Mouse (Mus musculus) intestine, postnatal 0 days (tissue): ENCODE data around the gene Rexo1. TPM values are rescaled to one million over a fixed set of nuclear protein-coding genes. Genes with fewer than 3 reads are reported as not detected.

Experiments
- ATAC-seq: fragments of 200-750 bp; cut with Nextera tagmentation; 2 replicates; pipeline ENCODE4 v1.8.0; 2017; ENCODE audit warnings: mild to moderate bottlenecking, moderate TSS enrichment, moderate library complexity
- H3K27ac ChIP-seq: fragments of 300-500 bp; sonication (generic); 2 replicates; pipeline ENCODE4 v1.5.1; 2014; ENCODE audit warnings: mild to moderate bottlenecking, low read depth, low read length, moderate library complexity
- H3K27me3 ChIP-seq: fragments of 300-500 bp; sonication (generic); replicated peaks from 2 replicates; pipeline ENCODE4 v1.6.1; 2014; ENCODE audit warnings: low read length, mixed read lengths; ENCODE audit not compliant: control insufficient read depth, insufficient read depth
- H3K36me3 ChIP-seq: fragments of 300-500 bp; sonication (generic); 2 replicates; pipeline ENCODE4 v1.6.1; 2014; ENCODE audit warnings: mild to moderate bottlenecking, moderate library complexity; ENCODE audit not compliant: control insufficient read depth, insufficient read depth
- H3K4me1 ChIP-seq: fragments of 300-500 bp; sonication (generic); replicated peaks from 2 replicates; pipeline ENCODE4 v1.6.1; 2014; ENCODE audit warnings: antibody characterized with exemption, low read length, mixed read lengths; ENCODE audit not compliant: control insufficient read depth, insufficient read depth
- H3K4me2 ChIP-seq: fragments of 300-500 bp; sonication (generic); replicated peaks from 2 replicates; pipeline ENCODE4 v1.6.1; 2014; ENCODE audit warnings: low read depth, mild to moderate bottlenecking, moderate library complexity
- H3K4me3 ChIP-seq: fragments of 300-500 bp; sonication (generic); 2 replicates; pipeline ENCODE4 v1.5.1; 2014; ENCODE audit warnings: low read depth, low read length
- H3K9ac ChIP-seq: fragments of 300-500 bp; sonication (generic); 2 replicates; pipeline ENCODE4 v1.6.1; 2014; ENCODE audit warnings: mild to moderate bottlenecking, low read depth, low read length
- H3K9me3 ChIP-seq: fragments of 300-500 bp; sonication (generic); 2 replicates; pipeline ENCODE4 v1.6.1; 2016; ENCODE audit warnings: mixed run types; ENCODE audit not compliant: control insufficient read depth
- CTCF ChIP-seq: sonication (generic); IDR thresholded peaks from 2 replicates; pipeline ENCODE4 v1.5.1; 2016; ENCODE audit warnings: low read depth, mild to moderate bottlenecking, control low read depth, antibody characterized with exemption, moderate library complexity
- WGBS: fragments of 180-500 bp; shearing (Covaris S2); extraction: QIAGEN DNeasy Blood & Tissue Kit; methylation state at CpG from one replicate; pipeline ENCODE4 v1.1.7; 2014; 5-methylcytosine and 5-hydroxymethylcytosine counted together
- polyA plus RNA-seq: library from polyadenylated mRNA; unstranded; fragments of >200 nt; fragmentation: Nextera tagmentation; extraction: Ambion mirVana; gene quantifications from 2 replicates; pipeline ENCODE4 v1.2.1, GENCODE M21; 2015

Rexo1 gene
- polyA plus RNA-seq, 1 experiment from 2014 or later, result 9.1 TPM

DNA sequence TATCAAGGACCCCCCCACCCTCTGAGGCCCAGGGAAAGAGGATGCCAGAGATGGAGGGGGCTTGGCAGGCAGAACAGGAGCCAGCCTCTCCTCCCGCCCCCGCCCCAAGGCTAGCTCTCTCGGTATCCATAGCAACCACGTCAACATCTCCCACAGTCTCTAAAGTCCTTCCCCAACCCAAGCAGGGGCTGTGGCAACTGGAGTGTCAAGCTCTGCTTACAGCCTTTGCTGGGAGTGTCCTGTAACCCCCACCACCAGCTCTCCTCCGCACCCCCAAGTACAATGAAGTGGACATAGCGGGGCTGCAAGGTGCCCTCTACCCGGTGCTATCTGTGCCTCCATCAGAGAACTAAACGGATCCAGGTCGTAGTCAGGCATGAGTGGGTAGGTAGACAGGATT, 12.6 kb upstream of the Rexo1 start:
- ATAC-seq, result no peak
- no peak overlapping the region for H3K4me3 ChIP-seq
- WGBS, result 53% methylated on average over 9 of the region's 9 CpGs
- H3K27ac ChIP-seq, result no peak overlapping the region
- no peak overlapping the region for H3K9ac ChIP-seq
- no peaks in the 10 kb centered on the region for H3K27me3 ChIP-seq
- H3K4me1 ChIP-seq, result peaks cover 20% of the 10 kb centered on the region; the same call in 1 of the 2 replicates
- TF ChIP-seq CTCF, result no peak
- H3K36me3 ChIP-seq, result no peaks in the 10 kb centered on the region
- H3K9me3 ChIP-seq, result no peaks in the 10 kb centered on the region
- no peak overlapping the region for H3K4me2 ChIP-seq

DNA sequence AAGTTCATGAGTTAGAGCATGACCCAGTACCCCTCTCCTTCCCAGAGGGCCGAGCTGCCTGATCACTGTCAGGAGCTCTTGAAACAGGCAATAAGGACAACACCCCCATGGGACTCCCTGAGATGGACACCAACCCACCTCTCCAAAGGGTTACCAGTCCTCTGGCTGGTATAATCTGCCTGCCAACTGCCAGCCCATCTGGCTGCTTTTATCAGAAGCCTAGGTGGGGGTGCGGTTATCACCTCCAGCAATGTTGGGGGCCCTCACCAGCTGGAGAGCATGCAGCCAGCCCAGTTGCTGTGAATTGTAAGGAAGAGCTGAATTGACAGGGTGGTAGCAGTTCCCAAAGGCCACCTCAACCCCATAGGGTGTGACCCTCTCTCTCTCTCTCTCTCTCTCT, 11.1 kb upstream of the Rexo1 start:
- H3K4me2 ChIP-seq, result no peak overlapping the region
- no peak for TF ChIP-seq CTCF
- peaks cover 8% of the 10 kb centered on the region; the same call in 1 of the 2 replicates for H3K36me3 ChIP-seq
- H3K27ac ChIP-seq, result no peak overlapping the region
- H3K9ac ChIP-seq, result no peak overlapping the region
- peaks cover 20% of the 10 kb centered on the region; the same call in 1 of the 2 replicates for H3K4me1 ChIP-seq
- H3K27me3 ChIP-seq, result no peaks in the 10 kb centered on the region
- no peaks in the 10 kb centered on the region for H3K9me3 ChIP-seq
- WGBS, result 76% methylated on average over 2 of the region's 2 CpGs
- no peak for ATAC-seq
- no peak overlapping the region for H3K4me3 ChIP-seq

DNA sequence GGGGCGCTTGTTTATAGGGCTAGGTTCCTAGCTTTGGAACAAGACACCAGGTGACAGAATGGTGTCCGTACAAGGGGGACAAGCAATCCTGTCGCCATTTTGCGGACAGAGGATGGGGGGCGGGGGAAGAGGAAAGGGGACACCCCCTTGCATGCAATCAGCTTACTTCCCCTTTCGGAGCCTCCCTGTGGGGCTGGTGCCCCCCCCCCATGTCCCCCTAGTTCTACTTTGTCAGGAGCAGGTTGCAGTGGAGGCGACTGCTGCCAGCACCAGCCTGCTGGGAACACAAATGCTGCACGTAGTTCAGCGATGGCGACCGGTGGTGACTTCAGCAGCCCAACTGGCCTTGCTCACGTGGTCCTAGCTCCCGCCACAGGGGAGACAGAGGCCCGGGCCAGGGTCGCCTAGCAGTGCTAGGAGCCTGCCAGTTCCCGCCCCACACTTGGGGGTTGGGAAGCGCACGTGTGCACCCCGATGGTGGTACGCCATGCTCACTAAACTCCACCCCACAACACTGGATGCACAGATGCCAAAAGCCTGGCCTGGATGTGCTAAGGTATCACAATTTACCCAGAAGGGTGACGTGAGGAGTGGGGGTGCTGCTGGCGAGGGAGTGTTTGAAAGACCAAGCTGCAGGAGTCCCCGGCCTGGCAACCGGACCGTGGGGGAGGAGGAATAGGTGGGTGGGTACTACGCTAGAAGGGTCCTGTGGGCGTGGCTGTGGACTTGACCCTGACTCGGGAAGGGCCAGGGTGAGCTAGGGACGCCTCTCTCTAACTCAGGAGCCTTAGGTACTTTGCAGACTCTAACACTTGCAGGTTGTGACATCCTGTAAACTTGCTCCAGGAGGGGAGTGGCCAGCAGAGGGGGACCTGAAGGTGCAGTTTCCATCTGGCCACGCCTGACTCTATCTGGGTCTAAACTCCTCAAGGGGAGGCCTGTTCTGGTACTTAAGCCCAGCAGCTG, 9.8 kb upstream of the Rexo1 start:
- no peak overlapping the region for H3K4me3 ChIP-seq

DNA sequence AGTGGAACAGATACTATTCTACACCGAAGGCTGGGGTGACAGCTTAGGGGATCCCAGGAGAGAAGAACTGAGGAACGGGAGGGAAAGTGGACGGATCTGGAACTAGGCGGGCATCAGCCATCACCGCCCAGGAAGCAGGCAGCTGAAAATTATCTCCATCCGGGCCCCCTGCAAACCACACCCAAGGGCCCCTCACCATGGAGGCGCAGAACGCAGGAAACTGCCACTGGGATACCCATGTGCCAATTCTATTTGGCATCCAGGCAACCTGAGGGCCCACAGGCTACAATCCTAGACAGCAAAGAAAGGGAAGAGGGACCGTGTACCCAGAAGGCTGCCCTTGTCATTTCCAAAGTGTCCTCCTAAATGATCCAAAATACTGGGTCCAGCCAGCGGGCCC, 9.1 kb upstream of the Rexo1 start:
- Histone ChIP-seq H3K36me3 (peaks cover 8% of the 10 kb centered on the region; the same call in 1 of the 2 replicates), H3K4me3 (no peak overlapping the region), H3K4me2 (peak overlapping the region; percentile 53; the same call in 1 of the 2 replicates), H3K4me1 (peaks cover 17% of the 10 kb centered on the region; the same call in 1 of the 2 replicates), H3K27ac (no peak overlapping the region), H3K9ac (0 out of 2 replicates have a peak overlapping the region, but pooled peaks have one; percentile 31), H3K9me3 (no peaks in the 10 kb centered on the region), H3K27me3 (no peaks in the 10 kb centered on the region)
- TF ChIP-seq CTCF, result no peak
- ATAC-seq, result no peak
- WGBS, result 83% methylated on average over 10 of the region's 10 CpGs

More for the DNA sequence above, 9.8 kb upstream of the Rexo1 start:
- peak; percentile 28; the same call in 1 of the 2 replicates for ATAC-seq
- H3K27ac ChIP-seq, result no peak overlapping the region
- H3K27me3 ChIP-seq, result no peaks in the 10 kb centered on the region
- H3K9ac ChIP-seq, result peak overlapping the region; percentile 31; the same call in 1 of the 2 replicates
- peaks cover 8% of the 10 kb centered on the region; the same call in 1 of the 2 replicates for H3K36me3 ChIP-seq
- no peak; the same call in 1 of the 2 replicates for TF ChIP-seq CTCF
- peaks cover 20% of the 10 kb centered on the region; the same call in 1 of the 2 replicates for H3K4me1 ChIP-seq
- WGBS, result 29% methylated on average over 30 of the region's 30 CpGs
- H3K4me2 ChIP-seq, result peak overlapping the region; percentile 27; the same call in 1 of the 2 replicates
- no peaks in the 10 kb centered on the region for H3K9me3 ChIP-seq

DNA sequence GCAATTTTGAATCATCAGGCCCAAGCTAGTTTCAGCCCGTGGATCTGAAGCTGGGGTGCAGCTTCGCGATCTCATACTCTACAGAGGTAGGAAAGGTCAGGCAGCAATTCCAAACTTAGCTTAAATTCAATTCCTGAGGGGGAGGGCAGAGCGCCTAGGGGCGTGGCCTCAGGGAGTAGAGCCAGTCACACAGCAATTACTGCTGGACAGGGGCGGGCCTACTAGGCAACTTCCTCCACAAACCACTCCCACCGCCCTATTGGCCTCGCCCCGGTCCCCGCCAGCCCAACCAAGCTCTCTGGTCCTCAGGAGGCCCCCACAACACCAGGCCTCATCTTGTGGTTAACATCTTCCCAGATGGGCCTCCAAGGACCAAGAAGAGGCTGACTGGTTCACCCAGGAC, 8.3 kb upstream of the Rexo1 start:
- Histone ChIP-seq H3K4me1 (peaks cover 17% of the 10 kb centered on the region; the same call in 1 of the 2 replicates), H3K4me3 (peak overlapping the region; percentile 6; the same call in 1 of the 2 replicates), H3K27ac (no peak overlapping the region), H3K9ac (0 out of 2 replicates have a peak overlapping the region, but pooled peaks have one; percentile 2), H3K4me2 (peak overlapping the region; percentile 53), H3K27me3 (no peaks in the 10 kb centered on the region), H3K9me3 (no peaks in the 10 kb centered on the region), H3K36me3 (peaks cover 8% of the 10 kb centered on the region; the same call in 1 of the 2 replicates)
- TF ChIP-seq CTCF, result no peak
- peak; percentile 60 for ATAC-seq
- 21% methylated on average over 10 of the region's 10 CpGs for WGBS

DNA sequence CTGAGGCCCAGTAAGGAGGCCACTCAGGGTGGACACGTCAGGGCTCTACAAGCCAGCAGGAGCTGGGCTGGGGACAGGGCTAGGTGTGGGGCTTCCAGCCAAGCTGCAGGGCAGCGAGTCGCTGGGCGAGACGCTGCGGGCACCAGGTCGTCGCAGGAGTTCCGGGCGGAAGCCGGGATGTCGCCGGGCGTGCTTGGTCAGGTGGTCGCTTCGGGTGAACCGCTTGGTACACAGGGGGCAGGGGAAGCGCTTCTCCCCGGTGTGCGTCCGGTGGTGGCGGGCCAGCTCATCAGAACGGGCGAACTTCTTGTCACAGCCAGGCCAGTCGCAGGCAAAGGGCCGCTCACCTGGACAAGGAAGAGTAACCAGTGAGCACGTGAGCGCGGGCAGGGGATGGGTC, 7.5 kb upstream of the Rexo1 start:
- 94% methylated on average over 29 of the region's 29 CpGs for WGBS
- Histone ChIP-seq H3K27me3 (no peaks in the 10 kb centered on the region), H3K36me3 (peaks cover 8% of the 10 kb centered on the region; the same call in 1 of the 2 replicates), H3K4me2 (no peak overlapping the region), H3K9me3 (no peaks in the 10 kb centered on the region), H3K27ac (no peak overlapping the region), H3K4me1 (peaks cover 17% of the 10 kb centered on the region; the same call in 1 of the 2 replicates), H3K4me3 (no peak overlapping the region), H3K9ac (no peak overlapping the region)
- ATAC-seq, result no peak
- TF ChIP-seq CTCF, result no peak
